In the genomic region with DNA sequence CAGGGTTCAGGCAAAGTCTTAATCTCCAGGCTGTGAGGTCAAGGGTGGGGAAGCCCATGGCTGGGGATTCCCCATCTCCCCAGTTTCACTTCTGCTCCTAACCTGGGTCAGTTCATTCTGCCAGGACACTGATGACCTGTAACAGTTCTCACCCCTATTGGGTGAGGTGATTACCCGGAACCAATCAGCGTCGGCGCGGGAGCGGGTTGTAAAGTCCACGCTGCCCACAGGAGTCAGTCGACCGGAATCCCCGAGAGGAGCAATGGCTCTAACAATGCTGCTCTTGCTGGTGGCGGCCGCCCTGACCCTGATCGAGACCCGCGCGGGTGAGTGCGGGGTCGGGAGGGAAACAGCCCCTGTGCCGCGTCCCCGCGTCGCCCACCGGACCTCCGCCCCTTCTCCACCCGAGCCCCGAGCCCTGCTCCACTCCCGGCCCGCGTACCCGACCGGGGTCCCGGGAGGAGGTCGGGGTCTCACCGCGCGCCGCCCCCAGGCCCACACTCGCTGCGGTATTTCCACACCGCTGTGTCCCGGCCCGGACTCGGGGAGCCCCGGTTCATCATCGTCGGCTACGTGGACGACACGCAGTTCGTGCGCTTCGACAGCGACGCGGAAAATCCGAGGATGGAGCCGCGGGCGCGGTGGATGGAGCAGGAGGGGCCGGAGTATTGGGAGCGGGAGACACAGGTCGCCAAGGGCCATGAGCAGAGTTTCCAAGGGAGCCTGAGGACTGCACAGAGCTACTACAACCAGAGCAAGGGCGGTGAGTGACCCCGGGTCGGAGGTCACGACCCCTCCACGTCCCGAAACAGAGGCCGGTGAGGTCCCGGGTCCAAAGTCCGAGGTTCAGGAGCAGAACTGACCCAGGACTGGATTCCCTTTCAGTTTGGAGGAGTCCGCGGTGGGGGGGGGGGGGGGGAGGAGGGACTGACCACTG, we compare ENCODE assay signal across 8 mouse cellular contexts. TPM values are rescaled to one million over a fixed set of nuclear protein-coding genes. Genes with fewer than 3 reads are reported as not detected.
DNase-seq lines count a peak whose midpoint lies in the region; ATAC-seq and TF ChIP-seq lines count a peak whose summit lies in the region.
"Not testable (repeated sequence)": the region's sequence is repeated elsewhere in the genome, so short reads cannot be mapped to it uniquely, and the experiment has no call there.

No protein-coding gene starts in this region.

- peak overlapping the region; percentile 47 for H3K4me3 ChIP-seq in bone marrow, adult 2 months (replicated peaks; ENCODE audit: control insufficient read depth, low read depth, low read length)
- H3K4me3 ChIP-seq in forebrain, embryonic 11.5 days (ENCODE audit: low read depth, low read length): peak overlapping the region; percentile 24
- peak overlapping the region; percentile 33 for H3K4me3 ChIP-seq in heart, embryonic 15.5 days
- H3K4me3 ChIP-seq in limb, embryonic 15.5 days: peak overlapping the region; percentile 25
- H3K4me3 ChIP-seq in neural tube, embryonic 15.5 days (replicated peaks): peak overlapping the region; percentile 27

- WGBS in bone marrow, adult 2 months: 2% methylated on average over 61 of the region's 75 CpGs
- 2% methylated on average over 45 of the region's 75 CpGs for WGBS in forebrain, embryonic 11.5 days
- 1% methylated on average over 58 of the region's 75 CpGs for WGBS in heart, embryonic 15.5 days
- 2% methylated on average over 54 of the region's 75 CpGs for WGBS in limb, embryonic 15.5 days
- WGBS in neural tube, embryonic 15.5 days: 2% methylated on average over 57 of the region's 75 CpGs

- ATAC-seq in forebrain, embryonic 11.5 days (replicated peaks; ENCODE audit: low FRiP score): peak; percentile 71
- ATAC-seq in heart, embryonic 15.5 days (replicated peaks; ENCODE audit: insufficient number of reproducible peaks, insufficient read depth, low FRiP score, low read depth): peak; percentile 64; the same call in 1 of the 2 replicates
- not testable (repeated sequence) for ATAC-seq in limb, embryonic 15.5 days (ENCODE audit: insufficient number of reproducible peaks, low FRiP score, low TSS enrichment, low read depth)
- peak; percentile 85 for ATAC-seq in neural tube, embryonic 15.5 days (ENCODE audit: low FRiP score)

- TF ChIP-seq CTCF in bone marrow, adult 2 months (IDR thresholded peaks at IDR 0.05; ENCODE audit: control insufficient read depth, insufficient read depth, low read length): not testable (repeated sequence)

- H3K4me1 ChIP-seq in bone marrow, adult 2 months (ENCODE audit: control insufficient read depth, insufficient read depth, low read length); forebrain, embryonic 11.5 days (replicated peaks; ENCODE audit: control insufficient read depth, insufficient read depth, low read length); heart, embryonic 15.5 days (replicated peaks); limb, embryonic 15.5 days; neural tube, embryonic 15.5 days: not testable (repeated sequence)

- not testable (repeated sequence) for H3K9me3 ChIP-seq in forebrain, embryonic 11.5 days (ENCODE audit: control insufficient read depth, low read length); heart, embryonic 15.5 days (replicated peaks); limb, embryonic 15.5 days; neural tube, embryonic 15.5 days (replicated peaks)

- not testable (repeated sequence) for H3K36me3 ChIP-seq in forebrain, embryonic 11.5 days (ENCODE audit: control insufficient read depth, insufficient read depth, low read length); heart, embryonic 15.5 days; limb, embryonic 15.5 days; neural tube, embryonic 15.5 days

- not testable (repeated sequence) for H3K27ac ChIP-seq in bone marrow, adult 2 months (ENCODE audit: control insufficient read depth, insufficient read depth, low read depth, low read length, poor library complexity); forebrain, embryonic 11.5 days (ENCODE audit: low read depth, low read length); heart, embryonic 15.5 days; limb, embryonic 15.5 days; neural tube, embryonic 15.5 days (replicated peaks)

- H3K27me3 ChIP-seq in forebrain, embryonic 11.5 days (ENCODE audit: control insufficient read depth, insufficient read depth, low read length); heart, embryonic 15.5 days; limb, embryonic 15.5 days; neural tube, embryonic 15.5 days (replicated peaks): not testable (repeated sequence)

- peak; percentile 60 to 61 for DNase-seq in B cell, adult 2 months
- not testable (repeated sequence) for DNase-seq in forebrain, embryonic 11.5 days (ENCODE audit: low spot score)
- peak; percentile 31 for DNase-seq in kidney, adult 11 months
- DNase-seq in lung, postnatal 36 days: peak; percentile 34

- H3K9ac ChIP-seq in forebrain, embryonic 11.5 days (ENCODE audit: low read length); heart, embryonic 15.5 days; limb, embryonic 15.5 days; neural tube, embryonic 15.5 days (replicated peaks): not testable (repeated sequence)

- peak overlapping the region; percentile 38 for H3K4me2 ChIP-seq in forebrain, embryonic 11.5 days (ENCODE audit: low read depth, low read length, severe bottlenecking)
- H3K4me2 ChIP-seq in heart, embryonic 15.5 days: peak overlapping the region; percentile 60
- peak overlapping the region; percentile 43 for H3K4me2 ChIP-seq in limb, embryonic 15.5 days
- peak overlapping the region; percentile 53 for H3K4me2 ChIP-seq in neural tube, embryonic 15.5 days

- peak; percentile 21; the same call in 1 of the 2 replicates for TF ChIP-seq POLR2A in bone marrow, adult 2 months (IDR thresholded peaks at IDR 0.05; ENCODE audit: borderline replicate concordance, control insufficient read depth, low read depth, low read length)

RNA-seq across cellular contexts. Expression of gene H2-Q4, which starts 14.7 kb away (rescaled TPM):
- 62.5 and 82.4 TPM in 2 replicates for polyA plus RNA-seq in bone marrow, adult 2 months (2011; ENCODE audit: insufficient read depth, insufficient read length, low replicate concordance, missing spikeins)
- polyA plus RNA-seq in forebrain, embryonic 11.5 days (2014; fragmentation: Nextera tagmentation; extraction: Ambion mirVana): 1.7 and 2.1 TPM in 2 replicates
- polyA plus RNA-seq in heart, embryonic 15.5 days (2015; fragmentation: Nextera tagmentation; extraction: Ambion mirVana): 2.1 and 5.5 TPM in 2 replicates
- 3.2 and 4.3 TPM in 2 replicates for polyA plus RNA-seq in limb, embryonic 15.5 days (2015; fragmentation: Nextera tagmentation; extraction: Ambion mirVana)
- polyA plus RNA-seq in neural tube, embryonic 15.5 days (2015; fragmentation: Nextera tagmentation; extraction: Ambion mirVana): 1.7 and 3.7 TPM in 2 replicates

RNA-seq across cellular contexts. Expression of gene H2-Q6, which starts 30.5 kb away (rescaled TPM):
- 52.3 and 95.2 TPM in 2 replicates for polyA plus RNA-seq in bone marrow, adult 2 months (2011; ENCODE audit: insufficient read depth, insufficient read length, low replicate concordance, missing spikeins)
- polyA plus RNA-seq in forebrain, embryonic 11.5 days (2014; fragmentation: Nextera tagmentation; extraction: Ambion mirVana): 0.72 and 1.2 TPM in 2 replicates
- 0.43 and 1.8 TPM in 2 replicates for polyA plus RNA-seq in heart, embryonic 15.5 days (2015; fragmentation: Nextera tagmentation; extraction: Ambion mirVana)
- polyA plus RNA-seq in limb, embryonic 15.5 days (2015; fragmentation: Nextera tagmentation; extraction: Ambion mirVana): 0.35 and 0.46 TPM in 2 replicates
- polyA plus RNA-seq in neural tube, embryonic 15.5 days (2015; fragmentation: Nextera tagmentation; extraction: Ambion mirVana): 0.95 and 3.7 TPM in 2 replicates

RNA-seq across cellular contexts. Expression of gene H2-Q7, which starts 44.8 kb away (rescaled TPM):
- 43.9 and 101 TPM in 2 replicates for polyA plus RNA-seq in bone marrow, adult 2 months (2011; ENCODE audit: insufficient read depth, insufficient read length, low replicate concordance, missing spikeins)
- 10.5 and 10.6 TPM in 2 replicates for polyA plus RNA-seq in forebrain, embryonic 11.5 days (2014; fragmentation: Nextera tagmentation; extraction: Ambion mirVana)
- 0.98 and 4.0 TPM in 2 replicates for polyA plus RNA-seq in heart, embryonic 15.5 days (2015; fragmentation: Nextera tagmentation; extraction: Ambion mirVana)
- 3.1 and 3.3 TPM in 2 replicates for polyA plus RNA-seq in limb, embryonic 15.5 days (2015; fragmentation: Nextera tagmentation; extraction: Ambion mirVana)
- polyA plus RNA-seq in neural tube, embryonic 15.5 days (2015; fragmentation: Nextera tagmentation; extraction: Ambion mirVana): 5.6 and 12.6 TPM in 2 replicates

RNA-seq across cellular contexts. Expression of gene H2-Q2, which starts 52.1 kb away (rescaled TPM):
- not detected in 2 replicates for polyA plus RNA-seq in bone marrow, adult 2 months (2011; ENCODE audit: insufficient read depth, insufficient read length, low replicate concordance, missing spikeins)
- 0.31 and 0.53 TPM in 2 replicates for polyA plus RNA-seq in forebrain, embryonic 11.5 days (2014; fragmentation: Nextera tagmentation; extraction: Ambion mirVana)
- polyA plus RNA-seq in heart, embryonic 15.5 days (2015; fragmentation: Nextera tagmentation; extraction: Ambion mirVana): 1.3 and 1.6 TPM in 2 replicates
- polyA plus RNA-seq in limb, embryonic 15.5 days (2015; fragmentation: Nextera tagmentation; extraction: Ambion mirVana): 0.20 and 0.29 TPM in 2 replicates
- 3.1 and 3.9 TPM in 2 replicates for polyA plus RNA-seq in neural tube, embryonic 15.5 days (2015; fragmentation: Nextera tagmentation; extraction: Ambion mirVana)

Comparison
In these comparisons a context has a peak if more than half of its experiments do, and no peak if none do; other contexts are left out.
1. RNA of gene H2-Q6, which starts 30.5 kb away (polyA plus RNA-seq): 52.3 to 95.2 TPM in bone marrow, adult 2 months; 0.72 to 1.2 TPM in forebrain, embryonic 11.5 days, 0.95 to 3.7 TPM in neural tube, embryonic 15.5 days, 0.35 to 0.46 TPM in limb, embryonic 15.5 days and 0.43 to 1.8 TPM in heart, embryonic 15.5 days; every median in the first group is over 10 times any median in the second.
2. Peak in every context shown above with its lines, with median percentiles within 50 percentile points of each other: H3K4me3 ChIP-seq and H3K4me2 ChIP-seq.